Mouse (Mus musculus) brain, adult 2 months (tissue): ENCODE measurements around the gene Vmn1r188.
"Not testable (repeated sequence)": the region's sequence is repeated elsewhere in the genome, so short reads cannot be mapped to it uniquely, and the experiment has no call there.

ENCODE experiments used
- DNase-seq: peaks from one replicate; pipeline ENCODE4 v3.0.0; 2011; ENCODE audit warnings: low read depth, low spot score

The Vmn1r188 gene

DNA sequence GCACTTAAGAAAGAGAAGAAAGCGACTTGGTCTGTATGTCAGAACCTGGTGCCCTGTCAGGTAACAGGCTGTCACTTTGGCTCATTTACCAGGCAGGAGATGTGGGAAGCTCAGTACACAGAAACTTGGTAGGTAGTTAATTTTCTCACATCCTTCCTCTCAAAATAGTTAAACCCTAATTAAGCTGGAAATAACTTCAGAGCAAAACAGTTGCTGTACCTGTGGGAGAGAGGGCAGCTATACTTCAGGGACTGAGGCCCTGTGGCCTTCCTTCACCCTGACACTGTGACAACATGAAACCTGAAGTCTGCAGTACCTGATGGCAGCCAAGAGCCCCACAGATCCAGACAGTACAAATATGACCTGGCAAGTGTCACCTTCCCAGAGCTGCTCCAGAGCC lies at the start of gene Vmn1r188:
TSS of gene Vmn1r188 (plus strand) at position 301 of the 400 bp plus-strand sequence.
- not testable (repeated sequence) for DNase-seq

DNA sequence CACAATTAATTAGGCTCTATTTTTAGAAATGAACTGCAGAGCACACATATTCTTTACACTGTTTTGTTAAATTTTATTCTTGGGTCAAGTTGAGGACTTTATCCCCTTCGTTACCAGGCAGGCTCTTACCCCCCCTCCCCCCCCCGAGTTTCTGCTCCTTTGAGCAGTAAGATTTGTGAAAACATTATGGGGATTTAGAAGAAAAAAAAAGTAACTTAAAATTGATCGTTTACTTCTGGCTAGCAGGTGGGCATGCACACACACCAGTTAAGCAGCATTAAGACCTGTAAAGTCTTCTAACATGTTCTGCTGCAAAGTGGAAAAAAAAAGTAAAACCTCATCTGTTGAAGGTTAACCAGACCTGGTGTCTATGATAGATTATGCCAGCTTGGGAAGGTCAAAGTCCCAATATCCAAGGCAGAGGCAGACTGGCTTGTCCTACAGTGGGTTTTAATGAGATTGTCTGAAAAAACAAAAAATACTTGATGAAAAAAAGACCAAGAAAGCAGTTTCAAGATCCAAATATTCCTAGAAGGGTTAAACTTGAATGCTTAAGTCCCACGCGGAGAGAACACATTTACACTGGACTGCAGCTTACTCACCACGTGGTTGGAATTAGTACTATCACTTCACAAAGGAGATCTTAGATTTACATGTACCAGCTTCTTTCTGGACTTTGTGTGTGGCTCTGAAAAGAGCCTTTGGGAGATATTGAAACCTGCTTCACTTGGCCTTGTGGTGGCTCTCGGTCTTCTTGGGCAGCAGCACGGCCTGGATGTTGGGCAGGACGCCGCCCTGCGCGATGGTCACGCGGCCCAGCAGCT lies 49.6 kb upstream of the Vmn1r188 start:
- no peak for DNase-seq

DNA sequence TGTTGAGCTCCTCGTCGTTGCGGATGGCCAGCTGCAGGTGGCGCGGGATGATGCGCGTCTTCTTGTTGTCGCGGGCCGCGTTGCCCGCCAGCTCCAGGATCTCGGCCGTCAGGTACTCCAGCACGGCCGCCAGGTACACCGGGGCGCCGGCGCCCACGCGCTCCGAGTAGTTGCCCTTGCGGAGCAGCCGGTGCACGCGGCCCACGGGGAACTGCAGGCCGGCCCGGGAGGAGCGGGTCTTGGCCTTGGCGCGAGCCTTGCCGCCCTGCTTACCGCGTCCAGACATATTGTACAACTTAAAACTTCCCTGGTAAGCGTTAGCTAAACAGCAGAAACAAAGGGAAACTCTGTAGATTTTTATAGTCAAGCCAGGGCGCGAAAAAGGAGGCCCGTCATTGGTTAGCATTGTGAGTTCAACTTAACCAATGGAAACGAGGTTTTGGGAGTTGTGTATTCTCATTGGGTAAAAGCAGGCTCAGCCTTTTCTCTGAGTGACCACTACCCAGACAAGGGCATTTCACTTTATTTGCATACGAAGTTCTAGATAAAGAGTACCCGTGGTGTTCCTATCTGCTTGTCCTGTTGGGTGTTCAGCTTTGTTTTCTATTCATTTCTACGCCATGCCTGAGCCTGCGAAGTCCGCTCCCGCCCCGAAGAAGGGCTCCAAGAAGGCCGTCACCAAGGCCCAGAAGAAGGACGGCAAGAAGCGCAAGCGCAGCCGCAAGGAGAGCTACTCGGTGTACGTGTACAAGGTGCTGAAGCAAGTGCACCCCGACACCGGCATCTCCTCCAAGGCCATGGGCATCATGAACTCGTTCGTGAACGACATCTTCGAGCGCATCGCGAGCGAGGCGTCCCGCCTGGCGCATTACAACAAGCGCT lies 48.7 kb upstream of the Vmn1r188 start, which contains the start of the genes Hist1h2ah and Hist1h2bk:
TSS of gene Hist1h2ah (minus strand) at position 302 of the 882 bp plus-strand sequence.
TSS of gene Hist1h2bk (plus strand) at position 604 of the 882 bp plus-strand sequence.
- peak; percentile 97 for DNase-seq

DNA sequence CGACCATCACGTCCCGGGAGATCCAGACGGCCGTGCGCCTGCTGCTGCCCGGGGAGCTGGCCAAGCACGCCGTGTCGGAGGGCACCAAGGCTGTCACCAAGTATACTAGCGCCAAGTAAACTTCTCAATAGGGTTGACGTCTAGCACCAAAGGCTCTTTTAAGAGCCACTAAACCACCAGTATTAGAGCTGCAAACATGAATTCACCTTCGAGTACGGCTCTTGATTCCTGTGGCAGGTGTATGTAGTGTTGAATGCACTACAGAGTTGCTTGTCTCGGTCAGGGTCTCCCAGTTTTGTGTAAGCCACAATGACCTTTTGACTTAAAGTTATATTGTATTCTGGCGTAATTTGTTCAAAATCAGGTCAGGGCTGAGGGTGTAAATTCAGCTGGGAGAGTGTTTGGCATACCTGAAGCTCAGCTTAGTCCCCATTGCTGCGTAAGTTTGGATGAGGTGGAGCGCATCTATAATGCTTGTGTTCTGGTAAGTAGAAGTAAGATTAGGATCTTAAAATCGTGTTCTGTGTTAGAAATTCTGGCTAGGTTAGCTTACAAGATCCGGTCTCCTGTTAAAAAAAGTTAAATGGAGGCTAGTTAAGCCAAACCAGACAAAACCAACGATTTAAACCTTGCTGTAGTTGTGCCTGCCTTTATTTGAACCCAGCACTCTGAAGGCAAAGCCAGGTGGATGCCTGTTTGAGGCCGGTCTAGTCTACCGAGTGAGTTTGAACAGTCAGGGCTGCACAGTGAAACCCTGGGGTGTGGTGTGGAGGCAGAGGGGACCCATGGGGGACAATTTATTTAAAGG lies 47.9 kb upstream of the Vmn1r188 start:
- DNase-seq, result no peak

DNA sequence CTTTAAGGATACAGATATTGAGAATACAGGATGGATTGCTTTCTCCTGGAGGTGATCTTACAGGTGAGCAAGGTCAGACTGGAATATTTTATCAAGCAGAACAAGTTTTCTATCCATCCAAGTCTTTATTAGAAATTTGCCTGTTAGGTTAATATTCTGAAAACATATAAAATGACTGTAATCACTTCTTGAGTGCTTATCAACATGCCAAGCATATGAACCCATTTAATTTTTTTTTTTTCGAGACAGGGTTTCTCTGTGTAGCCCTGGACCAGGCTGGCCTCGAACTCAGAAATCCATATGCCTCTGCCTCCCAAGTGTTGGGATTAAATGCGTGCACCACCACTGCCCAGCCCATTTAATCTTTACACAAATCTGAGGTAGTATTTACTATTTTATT lies 47.3 kb upstream of the Vmn1r188 start:
- DNase-seq, result no peak

DNA sequence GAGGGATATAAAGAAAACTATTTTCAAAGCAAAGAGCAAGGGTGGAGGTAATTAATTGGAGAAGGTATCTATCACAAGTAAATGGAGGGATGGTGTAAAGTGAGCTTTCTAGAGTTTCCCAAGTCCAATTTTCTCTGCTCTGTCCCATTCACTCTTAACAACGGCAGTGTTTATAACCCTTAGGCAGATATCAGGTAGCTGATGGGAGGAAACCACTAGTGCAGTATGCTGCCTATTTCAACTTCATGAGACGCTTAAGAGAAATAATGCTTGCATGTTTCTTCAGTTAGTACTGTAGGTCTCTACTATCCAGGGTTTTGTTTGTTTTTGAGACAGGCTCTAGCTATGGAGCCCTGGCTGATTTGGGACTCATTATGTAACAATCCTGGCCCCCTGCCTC lies 46.8 kb upstream of the Vmn1r188 start:
- DNase-seq, result no peak

DNA sequence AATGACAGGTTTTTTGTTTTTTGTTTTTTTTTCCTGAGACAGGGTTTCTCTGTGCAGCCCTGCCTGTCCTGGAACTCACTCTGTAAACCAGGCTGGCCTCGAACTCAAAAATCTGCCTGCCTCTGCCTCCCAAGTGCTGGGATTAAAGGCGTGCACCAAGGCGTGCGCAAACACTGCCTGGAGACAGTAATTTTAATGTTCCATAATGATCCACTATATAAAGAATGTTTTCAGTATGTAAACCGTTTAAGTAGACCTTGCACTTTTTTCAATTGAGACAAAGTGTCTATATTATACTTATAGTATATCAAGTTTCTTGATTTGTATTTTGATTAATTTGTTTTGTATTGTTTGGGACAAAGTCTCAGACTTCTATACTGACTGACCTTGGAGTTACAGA lies 44.9 kb upstream of the Vmn1r188 start:
- DNase-seq, result no peak

DNA sequence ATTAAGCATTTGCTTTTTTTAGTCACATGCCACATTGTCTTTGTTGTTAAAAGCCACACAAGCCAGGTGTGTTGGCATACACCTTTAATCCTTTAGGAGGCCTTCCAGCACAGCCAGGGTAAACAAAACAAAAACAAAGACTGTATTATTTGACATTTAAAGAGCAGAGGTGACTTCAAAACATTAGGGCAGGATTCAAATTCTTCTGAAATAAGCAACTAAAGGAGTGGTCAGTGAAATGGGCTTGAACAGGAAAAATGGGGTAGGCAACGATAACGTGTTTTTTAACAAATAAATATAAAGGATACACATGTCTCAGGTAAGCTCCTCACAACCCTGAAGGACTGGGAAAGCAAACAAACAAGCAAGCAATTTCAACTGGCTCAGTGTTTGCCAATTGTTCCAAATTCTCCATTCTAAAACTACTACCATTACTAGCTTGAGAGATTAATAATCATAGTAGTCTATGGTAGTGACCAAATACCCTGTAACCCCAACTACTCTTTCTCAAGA lies 44.2 kb upstream of the Vmn1r188 start:
- DNase-seq, result no peak

DNA sequence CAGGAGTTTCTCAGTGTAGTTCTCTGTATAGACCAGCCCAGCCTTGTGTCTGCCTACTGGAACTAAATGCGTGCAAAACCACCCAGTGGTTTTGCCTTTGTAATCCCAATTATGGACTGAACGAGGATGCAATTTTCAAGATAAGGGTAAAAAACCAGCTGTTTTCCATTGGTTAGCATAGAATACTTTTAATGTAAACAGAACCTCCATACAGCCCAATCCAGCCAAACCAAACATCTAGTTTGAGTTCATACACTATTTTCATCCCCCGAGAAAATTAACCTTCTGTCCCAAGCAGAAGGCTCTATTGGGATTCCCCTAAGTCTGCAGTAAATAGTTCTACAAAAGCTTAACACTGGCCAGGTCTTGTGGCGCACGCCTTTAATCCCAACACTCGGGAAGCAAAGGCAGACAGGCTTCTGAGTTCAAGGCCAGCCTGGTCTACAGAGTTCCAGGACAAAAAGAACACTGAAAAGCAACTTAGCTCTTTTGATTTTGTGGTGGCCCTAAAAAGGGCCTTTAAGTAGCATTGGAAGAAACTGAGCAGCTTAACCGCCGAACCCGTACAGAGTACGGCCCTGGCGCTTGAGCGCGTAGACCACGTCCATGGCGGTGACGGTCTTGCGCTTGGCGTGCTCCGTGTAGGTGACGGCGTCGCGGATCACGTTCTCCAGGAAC lies 43.6 kb upstream of the Vmn1r188 start:
- DNase-seq, result no peak

DNA sequence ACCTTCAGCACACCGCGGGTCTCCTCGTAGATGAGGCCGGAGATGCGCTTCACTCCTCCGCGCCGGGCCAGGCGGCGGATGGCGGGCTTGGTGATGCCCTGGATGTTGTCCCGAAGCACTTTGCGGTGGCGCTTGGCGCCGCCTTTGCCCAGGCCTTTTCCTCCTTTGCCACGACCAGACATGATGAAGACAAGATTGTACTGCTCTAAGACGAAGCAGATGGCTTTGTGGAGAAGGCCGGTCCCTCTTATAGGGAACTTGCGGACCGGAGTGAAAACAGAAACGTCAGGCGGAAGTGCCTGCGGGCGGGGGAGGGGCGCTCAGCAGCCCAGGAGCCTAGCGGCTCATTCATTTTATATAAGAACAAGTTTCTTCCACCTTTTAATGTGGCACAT lies 43.1 kb upstream of the Vmn1r188 start, which contains the start of gene Hist1h4i:
TSS of gene Hist1h4i (minus strand) at position 221 of the 395 bp plus-strand sequence.
- peak; percentile 98 for DNase-seq

DNA sequence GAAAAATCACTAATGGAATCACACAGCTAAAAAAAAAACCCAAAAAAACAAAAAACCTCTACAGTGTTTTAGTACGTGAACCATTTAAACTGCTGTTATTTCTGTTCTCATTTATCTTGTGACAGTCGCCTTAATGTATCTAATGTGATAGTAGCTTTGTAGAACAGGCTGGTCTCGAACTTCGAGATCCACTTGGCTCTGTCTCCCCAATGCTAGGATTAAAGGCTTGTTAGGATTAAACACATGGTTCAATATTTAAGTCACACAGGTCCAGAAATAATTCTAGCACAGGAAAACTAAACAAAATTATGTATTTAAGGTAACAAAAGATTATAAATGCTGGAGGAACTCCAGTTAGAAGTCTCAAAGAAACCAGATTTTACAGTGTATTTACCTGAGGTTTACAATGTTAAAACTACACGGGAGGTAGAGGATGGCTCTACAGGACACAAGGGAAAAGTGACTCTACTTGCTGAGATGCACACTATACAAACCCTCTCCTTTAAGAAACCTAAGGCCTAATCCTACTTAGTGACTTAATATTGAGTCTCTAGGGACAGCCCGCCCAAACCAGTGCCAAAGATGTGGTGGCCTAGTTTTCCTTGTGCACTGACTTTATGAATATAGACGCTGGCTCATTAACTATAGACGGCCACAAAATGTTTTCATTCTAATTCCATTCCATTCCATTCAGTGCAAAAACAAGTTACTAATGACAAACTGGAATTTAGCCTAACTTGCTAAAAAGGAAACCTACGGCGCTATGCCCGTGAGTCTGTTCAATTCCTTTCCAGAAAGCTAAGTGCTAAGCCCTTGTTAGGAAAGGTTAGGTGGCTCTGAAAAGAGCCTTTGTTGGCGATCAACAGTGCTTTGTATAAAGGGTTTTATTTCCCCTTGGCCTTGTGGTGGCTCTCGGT lies 42.3 kb upstream of the Vmn1r188 start:
- no peak for DNase-seq

DNA sequence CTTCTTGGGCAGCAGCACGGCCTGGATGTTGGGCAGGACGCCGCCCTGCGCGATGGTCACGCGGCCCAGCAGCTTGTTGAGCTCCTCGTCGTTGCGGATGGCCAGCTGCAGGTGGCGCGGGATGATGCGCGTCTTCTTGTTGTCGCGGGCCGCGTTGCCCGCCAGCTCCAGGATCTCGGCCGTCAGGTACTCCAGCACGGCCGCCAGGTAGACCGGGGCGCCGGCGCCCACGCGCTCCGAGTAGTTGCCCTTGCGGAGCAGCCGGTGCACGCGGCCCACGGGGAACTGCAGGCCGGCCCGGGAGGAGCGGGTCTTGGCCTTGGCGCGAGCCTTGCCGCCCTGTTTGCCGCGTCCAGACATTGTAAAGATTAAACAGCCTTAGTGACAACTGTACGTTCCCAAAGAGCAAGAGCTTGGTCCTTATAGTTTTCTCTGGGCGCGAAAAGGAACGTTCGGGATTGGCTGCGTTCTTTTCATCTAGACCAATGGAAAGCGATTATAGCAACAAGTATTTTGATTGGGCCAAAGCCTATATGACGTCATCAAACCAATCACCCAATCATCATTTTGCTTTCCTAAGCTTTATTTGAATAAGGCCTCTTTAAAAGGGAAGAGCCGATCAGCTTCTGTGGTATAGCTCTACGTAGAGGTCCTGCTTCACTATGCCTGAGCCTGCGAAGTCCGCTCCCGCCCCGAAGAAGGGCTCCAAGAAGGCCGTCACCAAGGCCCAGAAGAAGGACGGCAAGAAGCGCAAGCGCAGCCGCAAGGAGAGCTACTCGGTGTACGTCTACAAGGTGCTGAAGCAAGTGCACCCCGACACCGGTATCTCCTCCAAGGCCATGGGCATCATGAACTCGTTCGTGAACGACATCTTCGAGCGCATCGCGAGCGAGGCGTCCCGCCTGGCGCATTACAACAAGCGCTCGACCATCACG lies 41.4 kb upstream of the Vmn1r188 start, which contains the start of the genes Hist1h2ag and Hist1h2bj:
TSS of gene Hist1h2ag (minus strand) at position 377 of the 935 bp plus-strand sequence.
TSS of gene Hist1h2bj (plus strand) at position 647 of the 935 bp plus-strand sequence.
- peak; percentile 99 for DNase-seq

DNA sequence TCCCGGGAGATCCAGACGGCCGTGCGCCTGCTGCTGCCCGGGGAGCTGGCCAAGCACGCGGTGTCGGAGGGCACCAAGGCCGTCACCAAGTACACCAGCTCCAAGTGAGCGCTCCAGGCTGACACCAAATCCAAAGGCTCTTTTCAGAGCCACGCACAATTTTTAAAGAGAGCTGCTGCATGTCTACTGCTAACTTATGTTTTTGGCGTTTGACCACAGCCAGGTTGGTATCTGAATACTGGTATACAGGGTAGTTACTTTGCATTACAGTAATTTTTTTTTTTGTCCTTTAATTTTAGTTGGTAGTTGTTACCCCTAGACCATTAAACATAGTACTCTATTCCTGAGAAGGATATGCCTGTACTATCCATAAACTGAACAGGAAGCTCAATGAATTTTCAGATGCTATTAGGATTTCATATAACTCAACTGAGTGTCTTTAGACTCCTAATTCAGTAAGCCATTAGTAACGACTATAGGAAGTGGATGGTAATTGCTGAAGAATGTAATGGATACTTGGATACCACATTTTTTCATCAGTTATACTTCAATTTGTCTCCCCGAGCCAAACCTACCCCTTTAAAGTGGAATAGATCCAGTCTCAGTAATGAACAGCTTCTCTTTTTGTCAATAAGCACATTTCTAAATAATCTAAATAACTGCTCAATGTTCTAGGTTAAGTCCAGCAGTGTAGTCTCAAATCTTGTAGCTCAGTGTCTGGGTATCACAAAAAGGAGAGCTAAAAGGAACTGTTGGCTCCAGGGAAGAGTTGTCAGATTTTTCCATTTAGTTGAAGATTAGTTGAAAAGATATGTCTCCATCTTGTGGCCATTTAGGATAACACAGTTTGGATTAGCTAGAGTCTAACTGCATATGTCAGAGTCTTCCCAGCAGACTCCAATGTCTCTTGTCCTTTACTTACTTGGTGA lies 40.5 kb upstream of the Vmn1r188 start:
- peak; percentile 87 for DNase-seq

DNA sequence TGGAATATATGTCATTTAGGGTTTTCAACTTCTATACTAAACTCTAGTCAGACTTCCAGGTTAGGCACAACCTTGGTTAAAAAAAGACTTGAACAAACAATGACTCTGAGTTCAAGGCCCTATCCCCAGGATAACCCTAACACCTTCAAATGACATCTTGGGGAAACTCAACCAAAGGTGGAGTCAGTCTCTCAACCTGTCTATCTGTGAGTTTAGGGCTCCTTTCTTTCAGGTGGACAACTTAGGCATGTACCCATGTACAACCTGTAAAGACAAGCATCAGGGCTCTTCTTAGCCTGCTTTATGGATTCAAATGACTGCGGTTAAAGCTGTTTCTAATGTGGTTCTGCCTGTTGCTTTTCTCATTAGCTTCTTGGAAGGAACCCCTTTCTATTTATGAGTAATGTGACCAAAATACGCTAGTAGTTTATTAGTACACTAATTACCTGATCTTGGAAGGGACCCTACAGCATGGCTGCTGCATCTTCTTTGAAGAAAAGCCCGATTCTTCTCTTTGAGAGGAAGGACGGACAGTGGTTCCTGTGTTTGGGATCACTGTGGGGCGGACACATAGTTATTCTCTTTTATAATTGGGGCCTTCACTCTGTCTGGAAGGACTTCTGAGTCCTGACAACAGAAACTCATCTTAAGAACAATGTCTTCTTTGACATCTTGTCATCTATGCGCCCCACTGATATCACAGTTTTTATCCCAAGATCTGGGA lies 39.6 kb upstream of the Vmn1r188 start:
- DNase-seq, result no peak

DNA sequence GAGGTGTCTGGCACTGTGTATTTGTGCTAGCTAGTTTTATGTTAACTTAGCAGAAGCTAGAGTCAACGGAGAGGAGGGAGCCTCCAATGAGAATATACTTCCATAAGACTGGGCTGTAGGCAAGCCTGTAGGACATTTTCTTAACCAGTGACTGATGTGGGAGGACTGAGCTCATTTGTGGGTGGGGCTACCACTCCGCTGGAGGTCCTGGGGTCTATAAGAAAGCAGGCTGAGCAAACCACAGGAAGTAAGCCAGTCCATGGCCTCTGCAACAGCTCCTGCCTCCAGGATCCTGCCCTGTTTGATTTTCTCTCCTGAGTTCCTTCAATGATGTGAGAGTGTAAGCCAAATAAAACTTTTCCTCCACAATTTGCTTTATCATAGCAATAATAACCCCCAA lies 38.9 kb upstream of the Vmn1r188 start:
- no peak for DNase-seq

DNA sequence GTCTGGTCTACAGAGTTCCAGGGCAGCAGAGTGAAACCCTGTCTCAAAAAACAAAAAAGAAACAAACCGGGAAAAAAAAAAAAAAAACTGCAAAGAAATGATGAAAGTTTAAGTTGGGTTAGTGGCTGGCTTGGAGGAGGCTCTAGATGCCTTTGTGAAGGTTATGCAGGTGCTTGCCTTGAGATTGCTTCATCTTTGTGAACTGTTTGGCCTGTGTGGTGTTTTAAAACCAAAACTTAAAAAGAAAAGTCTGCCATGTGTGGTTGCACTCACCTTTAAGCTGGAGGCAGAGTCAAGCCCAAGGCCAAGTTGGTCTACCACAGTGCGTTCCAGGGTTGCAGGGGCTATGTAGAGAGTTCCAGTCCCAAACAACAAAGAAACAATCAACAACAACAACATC lies 35.2 kb upstream of the Vmn1r188 start:
- DNase-seq, result no peak
